Mouse (Mus musculus) heart, postnatal 0 days (tissue): ENCODE results near the gene Tmem104. TPM values are rescaled to one million over a fixed set of nuclear protein-coding genes. Genes with fewer than 3 reads are reported as not detected.

Experiments used
- ATAC-seq: fragments of 200-750 bp; cut with Nextera tagmentation; 2 replicates; pipeline ENCODE4 v1.8.0; 2017; ENCODE audit warnings: low read depth, moderate number of reproducible peaks, moderate library complexity; ENCODE audit not compliant: insufficient read depth
- DNase-seq: peaks from one replicate; pipeline ENCODE4 v3.0.0-alpha.2; 2016; ENCODE audit warnings: low spot score
- H3K27ac ChIP-seq: fragments of 300-500 bp; sonication (generic); 2 replicates; pipeline ENCODE4 v1.5.1; 2014; ENCODE audit warnings: low read depth, mild to moderate bottlenecking
- H3K27me3 ChIP-seq: fragments of 300-500 bp; sonication (generic); 2 replicates; pipeline ENCODE4 v1.6.1; 2014; ENCODE audit warnings: low read length, mixed read lengths; ENCODE audit not compliant: control insufficient read depth, insufficient read depth
- H3K36me3 ChIP-seq: fragments of 300-500 bp; sonication (generic); replicated peaks from 2 replicates; pipeline ENCODE4 v1.6.1; 2014; ENCODE audit warnings: low read length, mixed read lengths; ENCODE audit not compliant: control insufficient read depth, insufficient read depth
- H3K4me1 ChIP-seq: fragments of 300-500 bp; sonication (generic); 2 replicates; pipeline ENCODE4 v1.6.1; 2014; ENCODE audit warnings: antibody characterized with exemption; ENCODE audit not compliant: control insufficient read depth, insufficient read depth
- H3K4me2 ChIP-seq: fragments of 300-500 bp; sonication (generic); 2 replicates; pipeline ENCODE4 v1.6.1; 2014; ENCODE audit warnings: low read depth, mild to moderate bottlenecking, low read length, moderate library complexity
- H3K4me3 ChIP-seq: fragments of 300-500 bp; sonication (generic); 2 replicates; pipeline ENCODE4 v1.5.1; 2014; ENCODE audit warnings: low read depth, low read length
- H3K9ac ChIP-seq: fragments of 300-500 bp; sonication (generic); replicated peaks from 2 replicates; pipeline ENCODE4 v1.6.1; 2014; ENCODE audit warnings: low read depth, low read length, mixed read lengths
- H3K9me3 ChIP-seq: fragments of 300-500 bp; sonication (generic); replicated peaks from 2 replicates; pipeline ENCODE4 v1.6.1; 2016; ENCODE audit warnings: low read length; ENCODE audit not compliant: control insufficient read depth
- CTCF ChIP-seq: IDR thresholded peaks from 2 replicates; pipeline ENCODE4 v1.5.1; 2016; ENCODE audit warnings: antibody characterized with exemption, control low read depth, low read depth
- EP300 ChIP-seq: IDR thresholded peaks from 2 replicates; pipeline ENCODE4 v1.6.1; 2016; ENCODE audit warnings: antibody characterized with exemption, low read depth
- WGBS: fragments of 180-500 bp; shearing (Covaris S2); extraction: QIAGEN DNeasy Blood & Tissue Kit; methylation state at CpG from one replicate; pipeline ENCODE4 v1.1.7; 2014; 5-methylcytosine and 5-hydroxymethylcytosine counted together
- polyA plus RNA-seq: library from polyadenylated mRNA; unstranded; fragments of >200 nt; fragmentation: Nextera tagmentation; extraction: Ambion mirVana; gene quantifications from 2 replicates; pipeline ENCODE4 v1.2.1, GENCODE M21; 2015
- total RNA-seq: library from RNA; depleted of rRNA; stranded (reverse); fragments of >200 nt; gene quantifications from 2 replicates; pipeline ENCODE4 v1.2.3, GENCODE M21; 2014; ENCODE audit warnings: low replicate concordance

Gene Tmem104
- total and polyA plus RNA-seq, 2 experiments from 2014 or later: 4.1 to 6.4 TPM

GRCm38 (mm10) chr11:115267061-115267883 is 80.0 kb downstream of the Tmem104 start, which contains the start of gene Grin2c:
TSS of gene Grin2c (minus strand) at chr11:115267243.
- no peak within 1 kb of the TSS for H3K27ac ChIP-seq
- DNase-seq (no peak), ATAC-seq (no peak)
- H3K4me2 ChIP-seq: peak within 1 kb of the TSS; percentile 65
- H3K9ac ChIP-seq: peak within 1 kb of the TSS; percentile 9; the same call in 1 of the 2 replicates
- H3K36me3 ChIP-seq: peaks cover 6% of the 10 kb centered on the region; the same call in 1 of the 2 replicates
- peak within 1 kb of the TSS; percentile 48 for H3K4me3 ChIP-seq
- no peaks in the 10 kb centered on the region for H3K9me3 ChIP-seq
- 9% methylated on average over 46 of the region's 50 CpGs for WGBS
- TF ChIP-seq EP300: no peak
- TF ChIP-seq CTCF: no peak
- peaks cover 13% of the 10 kb centered on the region; the same call in 1 of the 2 replicates for H3K4me1 ChIP-seq
- peaks cover 64% of the 10 kb centered on the region for H3K27me3 ChIP-seq

- H3K9me3 ChIP-seq: no peaks in the 10 kb centered on the region
- DNase-seq: no peak
- no peak overlapping the region for H3K4me2 ChIP-seq
- WGBS: 85% methylated on average over 11 of the region's 11 CpGs
- peaks cover 13% of the 10 kb centered on the region; the same call in 1 of the 2 replicates for H3K4me1 ChIP-seq
- TF ChIP-seq CTCF (no peak), EP300 (no peak)
- no peak overlapping the region for H3K4me3 ChIP-seq
- H3K36me3 ChIP-seq: peaks cover 6% of the 10 kb centered on the region; the same call in 1 of the 2 replicates
- ATAC-seq: no peak
- H3K27ac ChIP-seq: no peak overlapping the region
- no peak overlapping the region for H3K9ac ChIP-seq
- peaks cover 57% of the 10 kb centered on the region for H3K27me3 ChIP-seq
Observed at GRCm38 (mm10) chr11:115267958-115268357, 80.7 kb downstream of the Tmem104 start.

- H3K9me3 ChIP-seq: no peaks in the 10 kb centered on the region
- H3K27ac ChIP-seq: no peak overlapping the region
- 89% methylated on average over 26 of the region's 27 CpGs for WGBS
- ATAC-seq: no peak
- peaks cover 13% of the 10 kb centered on the region; the same call in 1 of the 2 replicates for H3K4me1 ChIP-seq
- DNase-seq: no peak
- peaks cover 42% of the 10 kb centered on the region for H3K27me3 ChIP-seq
- TF ChIP-seq EP300 (no peak), CTCF (no peak)
- no peak overlapping the region for H3K9ac ChIP-seq
- peaks cover 6% of the 10 kb centered on the region; the same call in 1 of the 2 replicates for H3K36me3 ChIP-seq
- H3K4me2 ChIP-seq: no peak overlapping the region
- no peak overlapping the region for H3K4me3 ChIP-seq
Observed at GRCm38 (mm10) chr11:115269330-115270066, 82.2 kb downstream of the Tmem104 start.

GRCm38 (mm10) chr11:115270148-115270861 is 83.0 kb downstream of the Tmem104 start:
- Histone ChIP-seq H3K9me3 (no peaks in the 10 kb centered on the region), H3K9ac (no peak overlapping the region), H3K4me3 (no peak overlapping the region), H3K27ac (no peak overlapping the region), H3K4me2 (no peak overlapping the region), H3K36me3 (peaks cover 6% of the 10 kb centered on the region; the same call in 1 of the 2 replicates), H3K4me1 (peaks cover 9% of the 10 kb centered on the region; the same call in 1 of the 2 replicates), H3K27me3 (peaks cover 34% of the 10 kb centered on the region)
- TF ChIP-seq EP300 (no peak), CTCF (peak; percentile 92)
- WGBS: 26% methylated on average over 19 of the region's 19 CpGs
- DNase-seq (peak; percentile 63), ATAC-seq (peak; percentile 12; the same call in 1 of the 2 replicates)

GRCm38 (mm10) chr11:115271052-115271451 is 83.8 kb downstream of the Tmem104 start:
- Histone ChIP-seq H3K4me1 (peaks cover 10% of the 10 kb centered on the region; the same call in 1 of the 2 replicates), H3K9ac (no peak overlapping the region), H3K27me3 (peaks cover 26% of the 10 kb centered on the region), H3K9me3 (no peaks in the 10 kb centered on the region), H3K4me3 (no peak overlapping the region), H3K36me3 (peaks cover 6% of the 10 kb centered on the region; the same call in 1 of the 2 replicates), H3K27ac (no peak overlapping the region), H3K4me2 (no peak overlapping the region)
- ATAC-seq (no peak), DNase-seq (no peak)
- WGBS: 78% methylated on average over 9 of the region's 9 CpGs
- TF ChIP-seq CTCF (no peak), EP300 (no peak)
